Mouse (Mus musculus) thymus, postnatal 36 days (tissue): ENCODE measurements around the gene Mnat1.
"Not testable (repeated sequence)": the region's sequence is repeated elsewhere in the genome, so short reads cannot be mapped to it uniquely, and the experiment has no call there.

Experiments
- DNase-seq, 2 experiments: peaks; one replicate each; pipeline ENCODE4 v3.0.0; 2022; ENCODE audit warnings: mixed read lengths in 2 of 2

Gene Mnat1

DNA sequence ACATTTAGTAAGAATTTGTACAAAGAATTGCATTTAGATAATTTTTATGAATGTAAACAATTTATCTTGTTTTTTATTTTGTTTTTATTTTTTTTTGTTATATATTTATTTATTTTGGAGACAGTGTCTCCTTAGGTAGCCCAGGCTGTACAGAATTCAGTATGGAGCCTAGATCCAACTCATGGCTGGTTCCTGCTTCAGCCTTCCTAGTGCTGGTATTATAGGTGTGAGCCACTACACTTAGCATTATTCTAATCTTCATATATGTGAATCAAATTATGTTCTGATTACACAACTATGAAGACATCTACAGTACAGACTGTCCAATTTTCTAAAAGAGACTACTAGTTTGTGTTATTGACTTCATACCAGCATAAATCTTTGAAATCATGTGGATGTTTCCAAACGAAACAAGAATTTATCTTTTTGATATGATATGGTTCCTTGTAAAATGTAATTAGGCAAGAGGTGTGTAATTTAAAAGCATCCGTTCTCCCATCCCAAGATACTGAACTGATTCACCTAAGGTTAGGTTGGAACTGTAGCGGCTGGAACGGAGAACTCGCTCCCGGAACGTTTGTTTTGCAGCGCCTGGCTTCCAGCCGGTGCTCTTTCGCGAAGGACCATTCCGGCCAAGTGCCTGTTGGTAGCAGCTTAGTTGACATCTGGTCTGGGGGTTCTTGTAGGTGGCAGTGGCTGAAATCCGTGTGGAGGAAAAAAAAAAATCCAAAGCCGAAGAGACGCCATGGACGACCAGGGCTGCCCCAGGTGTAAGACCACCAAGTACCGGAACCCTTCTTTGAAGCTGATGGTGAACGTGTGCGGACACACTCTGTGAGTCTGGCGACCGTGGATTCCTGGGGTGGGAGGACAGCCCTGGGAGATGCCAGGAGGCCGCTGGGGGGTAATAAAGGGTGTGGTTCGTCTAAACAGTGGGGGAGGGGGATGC is at the start of gene Mnat1:
Gene Mnat1 (plus strand): TSS at position 625 of the 949 bp plus-strand sequence.
- peak; percentile 74 to 82 for DNase-seq

- DNase-seq: not testable (repeated sequence)
Observed at GRCm38 (mm10) chr12:73081828-73082227, 41.7 kb upstream of the Mnat1 start.

DNA sequence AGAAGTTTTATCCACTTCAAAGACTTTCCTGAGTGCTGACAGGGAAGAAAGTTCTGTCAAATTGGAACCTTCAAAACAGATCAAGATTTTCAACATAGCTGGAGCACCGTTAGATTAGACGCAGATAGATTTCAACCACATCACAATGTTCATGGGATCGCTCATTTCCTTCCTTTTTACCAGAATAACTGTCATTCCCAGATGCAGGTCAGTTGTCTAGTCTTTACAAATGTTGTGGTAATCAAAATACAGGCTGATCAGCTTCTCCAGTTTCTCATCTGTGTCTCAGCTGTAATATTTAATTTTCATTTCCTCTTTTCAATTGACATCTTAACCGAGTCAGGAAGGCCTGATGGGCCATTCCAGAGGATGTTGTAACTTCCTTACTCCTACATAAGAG is 39.7 kb upstream of the Mnat1 start:
- no peak for DNase-seq

DNA sequence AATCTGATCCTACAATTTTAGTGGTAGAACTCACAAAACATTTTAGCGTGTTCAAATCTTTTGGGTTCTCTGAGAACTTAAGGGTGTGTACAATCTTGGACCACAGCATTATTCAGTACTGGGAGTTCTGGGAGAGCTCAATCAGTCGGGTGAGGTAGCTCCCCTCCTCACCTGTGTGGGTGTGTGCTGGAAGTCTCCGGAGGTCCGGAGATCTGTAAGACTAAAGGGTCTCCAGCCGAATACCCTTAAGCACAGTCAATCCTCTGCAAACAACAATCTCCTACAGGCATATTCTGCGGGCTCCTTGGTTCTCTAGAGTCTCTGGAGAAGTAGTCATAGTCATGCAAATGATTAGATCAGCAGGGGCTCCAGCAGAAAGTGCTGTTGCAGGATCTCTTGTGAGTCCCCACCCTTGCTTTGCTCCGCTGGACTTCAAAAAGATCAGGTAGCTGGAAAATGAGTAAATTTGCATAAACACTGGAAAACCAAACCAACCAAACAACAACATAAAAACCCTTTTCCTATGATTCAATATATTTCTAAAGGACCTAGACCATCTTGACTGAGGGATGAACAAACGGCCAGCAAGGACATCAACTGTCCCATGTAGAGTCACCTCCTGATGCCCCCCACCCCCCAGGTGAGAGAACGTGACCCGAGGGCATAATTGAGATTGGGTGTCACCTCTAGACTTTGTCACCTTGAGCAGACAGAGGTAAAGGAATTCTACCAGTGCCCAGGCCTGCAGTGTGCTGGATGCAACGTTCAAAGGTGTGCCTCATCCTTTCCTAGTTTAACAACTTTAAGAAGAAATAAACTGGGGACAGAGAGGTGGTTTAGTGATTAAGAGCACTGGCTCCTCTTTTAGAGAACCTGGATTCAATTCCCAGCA is 37.5 kb upstream of the Mnat1 start:
- no peak for DNase-seq

DNA sequence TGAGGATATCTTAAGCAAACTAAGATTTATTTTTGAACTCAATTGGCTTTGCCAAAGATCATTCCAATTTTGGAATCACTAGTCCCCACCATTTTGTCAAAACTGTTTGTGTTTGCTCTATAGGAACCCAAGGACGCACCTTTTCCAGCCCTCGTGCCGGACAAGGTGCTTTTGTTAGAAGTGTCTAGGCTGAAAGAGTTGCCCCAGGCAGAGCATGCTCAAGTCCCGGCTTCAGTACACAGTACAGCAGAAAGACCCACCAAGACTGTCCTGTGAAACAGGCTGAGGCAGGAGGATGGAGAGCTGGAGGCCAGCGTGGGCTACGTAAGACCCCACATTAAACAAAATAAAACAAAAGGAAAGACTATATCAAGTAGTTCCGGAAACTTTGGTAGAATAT is 36.4 kb upstream of the Mnat1 start:
- no peak for DNase-seq

DNA sequence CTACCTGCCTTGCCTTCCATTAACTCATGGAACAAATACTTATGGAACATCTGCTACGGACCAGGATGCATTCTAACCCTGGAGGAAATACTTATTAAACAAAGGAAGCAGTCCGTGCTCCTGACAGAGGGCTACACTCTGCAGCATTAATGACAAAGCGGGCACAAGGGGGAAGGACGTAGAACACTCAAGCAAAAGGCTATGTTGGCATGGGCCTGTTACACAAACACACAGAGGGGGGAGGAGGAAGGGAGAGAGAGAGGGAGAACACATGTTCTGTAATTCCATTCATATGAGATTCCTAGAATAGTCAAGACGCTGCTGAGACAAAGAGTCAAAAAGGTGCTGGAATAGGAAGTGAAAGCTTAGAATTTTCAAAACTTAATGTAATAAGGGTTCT is 35.0 kb upstream of the Mnat1 start:
- DNase-seq: no peak

GRCm38 (mm10) chr12:73088911-73089310 is 34.6 kb upstream of the Mnat1 start:
- no peak for DNase-seq

- no peak for DNase-seq
Observed at GRCm38 (mm10) chr12:73090672-73091335, 32.7 kb upstream of the Mnat1 start.

GRCm38 (mm10) chr12:73094189-73094588 is 29.3 kb upstream of the Mnat1 start:
- DNase-seq: no peak

DNA sequence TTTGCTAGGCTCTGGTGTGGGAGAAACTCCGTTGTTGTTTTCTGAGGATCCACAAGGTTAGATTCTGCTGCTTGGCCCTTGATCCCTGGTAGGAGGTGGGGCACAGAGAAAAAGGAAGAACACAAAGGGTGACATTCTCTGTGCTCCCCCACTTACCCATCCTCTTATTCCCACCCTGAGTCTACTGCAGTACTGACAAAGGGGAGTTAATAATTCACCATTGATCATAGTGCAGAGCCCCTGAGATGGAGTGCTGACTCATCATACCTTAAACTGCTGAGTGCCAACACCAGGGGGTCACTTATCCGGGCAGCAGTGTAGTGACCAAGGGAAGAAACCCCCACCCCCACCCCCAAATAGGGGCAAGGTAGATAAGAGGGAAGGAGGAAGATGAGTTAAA is 28.9 kb upstream of the Mnat1 start:
- DNase-seq: no peak

DNA sequence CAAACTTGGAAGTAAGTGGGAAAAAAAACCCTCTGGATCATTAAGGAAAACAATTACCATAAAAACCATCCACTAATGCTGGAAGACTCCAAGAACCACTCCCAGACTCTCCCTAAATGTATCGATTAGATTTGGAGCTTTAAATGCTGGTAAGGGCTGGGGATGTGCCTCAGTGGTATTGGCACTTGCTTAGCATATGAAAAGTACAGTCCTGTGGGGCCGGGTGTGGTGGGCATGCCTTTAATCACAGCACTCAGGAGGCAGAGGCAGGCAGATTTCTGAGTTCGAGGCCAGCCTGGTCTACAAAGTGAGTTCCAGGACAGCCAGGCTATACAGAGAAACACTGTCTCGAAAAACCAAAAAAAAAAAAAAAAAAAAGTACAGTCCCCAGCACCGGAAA is 27.3 kb upstream of the Mnat1 start:
- not testable (repeated sequence) for DNase-seq

DNA sequence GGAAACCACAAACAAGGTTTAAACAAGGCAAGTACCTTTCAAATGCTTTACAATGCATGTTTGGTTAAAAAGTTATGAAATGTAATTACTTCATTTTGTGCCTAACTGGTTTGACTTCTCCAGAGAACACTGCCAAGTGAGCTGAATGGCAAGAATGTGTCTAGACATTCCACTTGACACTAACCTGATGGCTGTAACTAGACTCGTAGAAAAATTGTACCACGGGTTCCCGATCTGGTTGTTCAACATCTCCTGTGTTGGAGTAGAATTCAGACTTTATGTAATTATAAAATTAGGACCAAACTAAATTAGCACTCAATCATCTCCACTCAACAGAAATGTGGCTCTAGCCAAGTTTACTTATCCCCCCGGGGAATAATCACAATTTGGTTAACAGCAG is 24.9 kb upstream of the Mnat1 start:
- no peak for DNase-seq

DNA sequence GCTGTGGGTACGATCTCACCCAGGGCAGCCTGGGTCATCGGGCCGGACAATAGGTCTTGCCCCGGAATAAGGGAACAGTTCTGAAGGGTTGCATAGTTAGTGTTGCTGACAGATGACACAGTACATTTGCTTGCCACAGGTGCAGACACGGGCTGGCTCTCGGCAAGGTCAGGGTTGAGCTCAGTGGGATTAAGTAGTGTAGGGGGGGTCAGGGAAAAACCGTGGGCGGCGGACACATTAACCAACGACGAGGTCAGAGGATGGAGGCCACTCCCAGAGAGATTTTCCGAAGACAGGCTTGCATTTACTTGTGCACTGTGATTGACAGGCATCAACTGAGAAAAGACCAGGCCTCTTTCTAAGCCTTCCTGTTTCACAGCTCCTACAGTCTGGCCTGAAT is 19.8 kb upstream of the Mnat1 start:
- no peak for DNase-seq

DNA sequence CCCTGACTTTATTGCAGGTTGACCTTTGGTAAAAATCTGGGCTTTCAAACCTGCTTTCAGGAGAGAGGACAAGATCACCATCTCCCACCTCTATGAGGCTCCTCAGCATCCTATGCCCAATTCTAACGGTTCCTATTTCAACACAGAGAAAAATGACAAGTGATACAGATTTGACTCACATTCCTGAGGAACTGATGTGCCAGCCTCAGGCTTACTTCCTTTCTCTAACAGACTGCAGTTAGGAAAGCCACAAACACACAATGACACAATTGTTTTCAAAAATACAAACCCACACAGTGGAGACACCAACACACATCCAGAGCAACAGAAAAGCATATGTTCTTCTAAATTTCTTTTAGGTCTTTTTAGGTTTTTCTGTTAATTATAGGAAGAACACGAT is 15.7 kb upstream of the Mnat1 start:
- no peak for DNase-seq

- no peak for DNase-seq
Observed at GRCm38 (mm10) chr12:73110431-73111111, 12.9 kb upstream of the Mnat1 start.

DNA sequence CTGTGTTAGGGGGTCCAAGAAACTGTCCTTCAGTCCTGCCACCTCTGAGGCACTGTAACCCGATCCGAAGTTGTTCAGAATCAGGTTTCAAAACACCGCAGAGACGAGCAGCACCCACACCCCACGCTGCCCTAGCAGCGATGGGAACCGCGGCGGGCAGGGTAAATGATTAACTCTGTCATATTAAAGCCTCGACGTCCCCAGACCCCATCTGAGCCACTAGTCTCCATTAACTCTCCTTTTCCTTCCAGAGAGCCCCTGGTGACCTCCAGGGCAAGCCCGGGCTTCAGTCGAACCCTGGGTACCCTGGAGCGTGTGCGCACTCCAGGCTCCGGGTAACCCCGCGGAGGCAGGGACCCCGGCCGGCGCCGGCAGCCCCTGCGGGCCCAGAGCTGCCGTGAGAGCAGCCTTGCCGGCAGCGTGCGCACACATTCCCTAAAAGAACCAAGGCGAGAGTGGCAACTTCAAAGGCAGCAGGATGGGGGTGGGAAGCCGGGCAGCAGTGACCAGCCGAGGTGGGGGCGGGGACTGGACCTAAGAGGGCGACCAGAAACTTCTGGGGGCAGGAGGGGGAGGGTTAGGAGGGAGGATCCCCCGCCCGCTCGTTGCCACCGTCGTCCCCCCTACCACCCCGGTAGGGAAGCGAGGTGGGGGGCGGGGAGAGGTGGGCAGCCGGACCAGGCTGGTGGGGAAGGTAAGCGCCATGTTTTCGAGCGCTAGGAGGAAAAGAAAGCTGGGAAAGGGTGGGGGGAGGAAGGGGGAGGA is 11.8 kb upstream of the Mnat1 start:
- peak in 1 of 2 experiments; percentile 16 for DNase-seq

DNA sequence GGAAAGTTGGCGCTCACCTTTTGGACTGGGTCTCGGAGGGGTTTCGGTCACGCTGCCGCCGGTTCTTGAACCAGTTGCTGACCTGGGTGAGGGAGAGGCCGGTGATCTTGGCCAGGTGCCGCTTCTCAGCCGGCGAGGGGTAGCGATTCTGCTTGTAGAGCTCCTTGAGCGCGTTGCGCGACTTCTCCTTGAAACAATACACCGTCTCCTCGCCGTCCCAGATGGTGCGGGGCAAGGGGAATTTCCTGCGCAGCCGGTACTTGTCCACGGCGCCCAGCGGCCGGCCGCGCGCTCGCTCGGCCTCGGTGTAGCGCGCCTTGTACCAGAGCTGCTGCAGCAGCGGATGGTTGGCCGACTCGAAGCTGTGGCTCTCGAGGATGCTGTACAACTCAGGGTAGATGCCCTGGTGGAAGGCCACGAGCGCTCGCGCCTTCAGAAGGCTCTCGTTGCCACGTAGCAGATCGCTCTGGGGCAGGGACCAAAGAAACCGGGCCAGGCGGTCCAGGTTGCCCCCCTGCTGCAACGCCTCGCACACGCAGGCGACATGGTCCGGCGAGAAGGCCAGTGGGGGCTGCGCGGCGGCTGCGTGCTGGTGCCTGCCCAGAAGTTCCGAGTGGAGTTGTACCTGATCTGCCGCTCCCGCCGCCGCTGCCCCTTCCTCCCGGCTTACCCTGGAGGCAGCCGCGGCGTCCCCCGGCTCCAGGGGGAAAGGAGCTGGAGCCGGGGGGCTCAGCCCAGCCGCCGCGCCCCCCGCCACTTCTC is 11.0 kb upstream of the Mnat1 start:
- peak; percentile 6 to 8 for DNase-seq

- DNase-seq: peak; percentile 2 to 14
Observed at GRCm38 (mm10) chr12:73113196-73113595, 10.3 kb upstream of the Mnat1 start, which contains the start of gene Six4. Six4 (minus strand) TSS chr12:73113456.

GRCm38 (mm10) chr12:73125250-73125649 is 1.7 kb downstream of the Mnat1 start:
- DNase-seq: no peak

DNA sequence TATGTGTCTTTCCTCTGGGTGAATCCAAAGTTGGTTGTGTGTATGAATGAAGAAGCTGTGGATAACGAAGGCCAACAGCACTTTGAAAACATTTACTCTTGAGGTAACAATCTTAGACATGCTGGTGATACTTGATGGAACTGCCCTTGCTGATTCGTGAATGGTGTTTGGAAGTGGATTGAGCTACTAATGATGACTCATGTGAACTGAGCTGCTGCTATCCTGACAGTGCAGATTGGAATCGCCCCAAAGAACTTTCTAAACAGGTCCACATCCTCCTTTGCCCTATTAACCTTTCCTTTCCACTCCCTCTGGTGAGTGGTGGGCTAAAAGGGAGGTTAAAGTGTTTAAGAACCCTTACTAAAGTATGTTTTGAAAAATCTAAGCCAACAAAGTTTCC is 17.2 kb downstream of the Mnat1 start:
- no peak for DNase-seq

DNA sequence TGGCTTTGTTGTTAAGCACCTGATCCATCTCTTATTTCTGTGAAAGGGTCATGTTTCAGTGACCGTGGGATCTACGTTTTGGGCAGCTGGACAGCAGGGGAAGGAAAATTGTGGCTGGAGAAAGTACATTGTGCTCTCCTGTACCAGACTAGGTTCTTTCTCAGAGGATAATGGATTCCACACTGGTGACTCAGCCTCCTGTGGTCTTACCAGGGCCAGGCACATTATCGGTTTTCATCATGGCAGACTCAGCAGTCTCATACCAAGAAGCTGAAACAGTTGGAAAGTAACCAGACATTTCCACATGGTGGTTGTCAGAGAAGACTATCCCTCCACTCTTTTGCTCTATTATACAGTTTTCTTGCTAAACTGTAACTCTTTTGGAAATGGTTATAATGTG is 23.7 kb downstream of the Mnat1 start:
- no peak for DNase-seq
